Comparison of ENCODE assay signal across 8 mouse cellular contexts in the genomic region with DNA sequence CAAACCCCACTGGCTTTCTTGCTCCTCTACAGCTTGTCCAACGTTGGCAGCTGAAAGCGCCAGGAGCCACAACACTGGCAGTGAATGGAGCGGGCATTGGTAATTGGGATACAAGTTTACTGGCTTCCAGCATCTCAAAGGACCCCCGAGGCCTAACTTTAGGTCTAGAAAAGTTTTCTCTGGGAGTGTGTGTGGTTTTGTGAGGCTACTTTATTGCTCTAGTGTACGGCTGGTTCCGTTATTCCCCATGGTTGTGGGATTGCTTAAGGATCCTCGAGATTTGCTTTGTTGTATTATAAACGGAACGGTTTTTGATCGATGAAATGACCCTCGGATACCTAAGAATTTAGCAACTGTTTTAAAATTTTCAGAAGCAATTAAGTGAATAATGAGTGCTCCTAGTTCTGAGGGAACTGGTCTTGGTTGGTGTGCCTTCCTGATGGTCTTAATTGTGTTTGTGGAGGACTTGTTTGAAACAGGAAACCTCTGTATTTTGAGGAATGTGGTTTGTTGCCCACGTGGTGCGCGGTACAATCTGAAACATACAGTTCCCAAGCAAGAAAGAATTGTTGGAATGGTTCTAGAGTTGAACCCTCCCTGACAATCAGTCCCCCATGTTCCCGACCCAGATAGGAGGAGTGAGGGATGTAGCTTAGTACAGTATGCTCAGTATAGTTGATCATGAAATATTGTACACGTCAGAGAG. TPM values are rescaled to one million over a fixed set of nuclear protein-coding genes. Genes with fewer than 3 reads are reported as not detected.
DNase-seq lines count a peak whose midpoint lies in the region; ATAC-seq and TF ChIP-seq lines count a peak whose summit lies in the region.

No protein-coding gene starts in this region.

- no peak for TF ChIP-seq POLR2A in liver, adult 2 months (IDR thresholded peaks at IDR 0.05; ENCODE audit: extremely low read depth, insufficient read depth, low read length)

- no peak for TF ChIP-seq CTCF in liver, adult 2 months (IDR thresholded peaks at IDR 0.05; ENCODE audit: low read depth, low read length)

- no peaks in the 10 kb centered on the region for H3K27me3 ChIP-seq in liver, adult 2 months (ENCODE audit: control insufficient read depth, insufficient read depth, low read length)
- H3K27me3 ChIP-seq in hindbrain, embryonic 14.5 days (ENCODE audit: control insufficient read depth, insufficient read depth, low read length): no peaks in the 10 kb centered on the region

- ATAC-seq in hindbrain, embryonic 14.5 days (ENCODE audit: low FRiP score): no peak

- H3K9me3 ChIP-seq in hindbrain, embryonic 14.5 days (ENCODE audit: control insufficient read depth, low read length): no peaks in the 10 kb centered on the region

- H3K27ac ChIP-seq in liver, adult 2 months (replicated peaks; ENCODE audit: insufficient read depth, low read depth, low read length): peak overlapping the region; percentile 82
- peak overlapping the region; percentile 93 for H3K27ac ChIP-seq in hindbrain, embryonic 14.5 days

- peak overlapping the region; percentile 83 for H3K4me3 ChIP-seq in liver, adult 2 months (ENCODE audit: insufficient read depth, low read depth, low read length)
- H3K4me3 ChIP-seq in hindbrain, embryonic 14.5 days (replicated peaks; ENCODE audit: low read length): peak overlapping the region; percentile 92

- DNase-seq in liver, adult 2 months (ENCODE audit: extremely low read depth, low read depth, low spot score): peak; percentile 51
- no peak for DNase-seq in liver
- peak; percentile 50 for DNase-seq in embryo, embryonic 11 days
- no peak for DNase-seq in hindbrain, embryonic 14.5 days (ENCODE audit: low spot score)
- DNase-seq in lung, postnatal 25 days (ENCODE audit: low spot score): peak; percentile 21
- no peak for DNase-seq in layer of hippocampus, adult 9-11 months
- DNase-seq in urinary bladder, postnatal 10 days (ENCODE audit: low spot score): no peak
- no peak for DNase-seq in ovary, postnatal 14 days (ENCODE audit: low spot score)

- H3K4me2 ChIP-seq in hindbrain, embryonic 14.5 days (replicated peaks): peak overlapping the region; percentile 76

- H3K36me3 ChIP-seq in liver, adult 2 months (ENCODE audit: control insufficient read depth, insufficient read depth, low read length): peaks cover 9% of the 10 kb centered on the region
- peaks cover 11% of the 10 kb centered on the region for H3K36me3 ChIP-seq in hindbrain, embryonic 14.5 days (replicated peaks; ENCODE audit: control insufficient read depth, insufficient read depth)

- peak overlapping the region; percentile 92 for H3K9ac ChIP-seq in liver, adult 2 months (ENCODE audit: low read depth, low read length)
- H3K9ac ChIP-seq in hindbrain, embryonic 14.5 days: peak overlapping the region; percentile 98

- H3K4me1 ChIP-seq in liver, adult 2 months (ENCODE audit: control insufficient read depth, insufficient read depth, low read length): peaks cover 17% of the 10 kb centered on the region
- peaks cover 21% of the 10 kb centered on the region for H3K4me1 ChIP-seq in hindbrain, embryonic 14.5 days (replicated peaks; ENCODE audit: control insufficient read depth, insufficient read depth, low read length)

- H3K79me2 ChIP-seq in liver, adult 2 months (ENCODE audit: control insufficient read depth, insufficient read depth, low read length): peaks cover 12% of the 10 kb centered on the region

- WGBS in liver, adult 2 months: 18% methylated on average over 16 of the region's 16 CpGs
- 53% methylated on average over 16 of the region's 16 CpGs for WGBS in hindbrain, embryonic 14.5 days

RNA-seq across cellular contexts. Expression of gene Spg20, which starts 1.0 kb away (rescaled TPM):
- 19.1 and 21.7 TPM in 2 replicates for total RNA-seq in liver, adult 2 months (2014; rRNA removed)
- polyA plus RNA-seq in liver, adult 2 months (2012; rRNA removed): 12.6 and 14.1 TPM in 2 replicates
- polyA plus RNA-seq in hindbrain, embryonic 14.5 days (2014; fragmentation: Nextera tagmentation; extraction: Ambion mirVana): 16.2 and 19.5 TPM in 2 replicates

RNA-seq across cellular contexts. Expression of gene Ccdc169, which starts 24.3 kb away (rescaled TPM):
- 0.09 and 0.40 TPM in 2 replicates for total RNA-seq in liver, adult 2 months (2014; rRNA removed)
- polyA plus RNA-seq in liver, adult 2 months (2012; rRNA removed): not detected in 2 replicates
- 0.30 TPM in 1 of 2 replicates, not detected in the other for polyA plus RNA-seq in hindbrain, embryonic 14.5 days (2014; fragmentation: Nextera tagmentation; extraction: Ambion mirVana)

RNA-seq across cellular contexts. Expression of gene Ccna1, which starts 57.6 kb away (rescaled TPM):
- not detected in 2 replicates for total RNA-seq in liver, adult 2 months (2014; rRNA removed)
- not detected in 2 replicates for polyA plus RNA-seq in liver, adult 2 months (2012; rRNA removed)
- 1.5 and 1.7 TPM in 2 replicates for polyA plus RNA-seq in hindbrain, embryonic 14.5 days (2014; fragmentation: Nextera tagmentation; extraction: Ambion mirVana)

Comparison
In these comparisons a context has a peak if more than half of its experiments do, and no peak if none do; other contexts are left out.
1. DNase-seq: peak in liver, adult 2 months (single experiment), embryo, embryonic 11 days (single experiment) and lung, postnatal 25 days (single experiment); none in liver (single experiment), hindbrain, embryonic 14.5 days (single experiment), layer of hippocampus, adult 9-11 months (single experiment), urinary bladder, postnatal 10 days (single experiment) and ovary, postnatal 14 days (single experiment).